Mouse (Mus musculus) lung, adult 2 months (tissue): Measurements from ENCODE around the gene Gm10300.

Experiments
- CTCF ChIP-seq: fragments of 200-500 bp; IDR thresholded peaks from 2 replicates; pipeline ENCODE4 v1.5.1; 2011; ENCODE audit warnings: mild to moderate bottlenecking, low read length, control low read depth; ENCODE audit not compliant: insufficient read depth
- POLR2A ChIP-seq: fragments of 200-500 bp; IDR thresholded peaks from 2 replicates; pipeline ENCODE4 v1.6.1; 2011; ENCODE audit warnings: low read depth, mild to moderate bottlenecking, control low read depth, low read length, borderline replicate concordance; ENCODE audit errors: extremely low read depth

GRCm38 (mm10) chr4:132108221-132108620 is 33.7 kb downstream of the Gm10300 start:
- TF ChIP-seq POLR2A (no peak), CTCF (no peak)
